Mouse (Mus musculus) cerebellum, adult 11-12 months (tissue): ENCODE results near the gene Rtn4rl1.
"Not testable (repeated sequence)": the region's sequence is repeated elsewhere in the genome, so short reads cannot be mapped to it uniquely, and the experiment has no call there.

Experiments used
- DNase-seq: peaks from one replicate; pipeline ENCODE4 v3.0.0; 2022

Gene Rtn4rl1

GRCm38 (mm10) chr11:75166193-75166842 is 27.3 kb upstream of the Rtn4rl1 start:
- no peak for DNase-seq

GRCm38 (mm10) chr11:75166861-75167642 is 26.5 kb upstream of the Rtn4rl1 start:
- DNase-seq, result no peak

- no peak for DNase-seq
Measured at GRCm38 (mm10) chr11:75167643-75168589, 25.7 kb upstream of the Rtn4rl1 start.

- DNase-seq, result peak; percentile 79
Measured at GRCm38 (mm10) chr11:75168590-75169361, 24.8 kb upstream of the Rtn4rl1 start.

GRCm38 (mm10) chr11:75169405-75170080 is 24.0 kb upstream of the Rtn4rl1 start, which contains the start of gene Hic1:
Gene Hic1 (minus strand): TSS chr11:75169519.
- DNase-seq, result peak; percentile 62

- DNase-seq, result peak; percentile 93
Measured at GRCm38 (mm10) chr11:75170136-75170751, 23.3 kb upstream of the Rtn4rl1 start.

- DNase-seq, result peak; percentile 63
Measured at GRCm38 (mm10) chr11:75171186-75171865, 22.3 kb upstream of the Rtn4rl1 start.

GRCm38 (mm10) chr11:75172151-75173094 is 21.2 kb upstream of the Rtn4rl1 start:
- peak; percentile 71 for DNase-seq

GRCm38 (mm10) chr11:75173095-75173798 is 20.3 kb upstream of the Rtn4rl1 start:
- DNase-seq, result peak; percentile 87

- no peak for DNase-seq
Measured at GRCm38 (mm10) chr11:75173799-75174165, 19.8 kb upstream of the Rtn4rl1 start.

GRCm38 (mm10) chr11:75174574-75174973 is 19.0 kb upstream of the Rtn4rl1 start:
- DNase-seq, result not testable (repeated sequence)

- peak; percentile 39 for DNase-seq
Measured at GRCm38 (mm10) chr11:75178011-75178410, 15.6 kb upstream of the Rtn4rl1 start.

- DNase-seq, result peak; percentile 89
Measured at GRCm38 (mm10) chr11:75178672-75179208, 14.8 kb upstream of the Rtn4rl1 start, which contains the start of gene Ovca2. Gene Ovca2 (minus strand): TSS chr11:75178835.

GRCm38 (mm10) chr11:75183917-75184570 is 9.5 kb upstream of the Rtn4rl1 start:
- DNase-seq, result no peak

- DNase-seq, result no peak
Measured at GRCm38 (mm10) chr11:75184573-75184972, 9.0 kb upstream of the Rtn4rl1 start.

GRCm38 (mm10) chr11:75184986-75185385 is 8.6 kb upstream of the Rtn4rl1 start:
- no peak for DNase-seq

GRCm38 (mm10) chr11:75189713-75190370 is 3.7 kb upstream of the Rtn4rl1 start:
- peak; percentile 44 for DNase-seq
